Mouse (Mus musculus): ENCODE results near the gene Fam131a. TPM values are rescaled to one million over a fixed set of nuclear protein-coding genes. Genes with fewer than 3 reads are reported as not detected.

The Fam131a gene
- total RNA-seq, 2 experiments from 2014 or later, result 320 to 327 TPM

- DNase-seq (ENCODE audit: low spot score in 2 of 2), result no peak
Measured at GRCm38 (mm10) chr16:20736823-20737222, 43.8 kb downstream of the Fam131a start.

DNA sequence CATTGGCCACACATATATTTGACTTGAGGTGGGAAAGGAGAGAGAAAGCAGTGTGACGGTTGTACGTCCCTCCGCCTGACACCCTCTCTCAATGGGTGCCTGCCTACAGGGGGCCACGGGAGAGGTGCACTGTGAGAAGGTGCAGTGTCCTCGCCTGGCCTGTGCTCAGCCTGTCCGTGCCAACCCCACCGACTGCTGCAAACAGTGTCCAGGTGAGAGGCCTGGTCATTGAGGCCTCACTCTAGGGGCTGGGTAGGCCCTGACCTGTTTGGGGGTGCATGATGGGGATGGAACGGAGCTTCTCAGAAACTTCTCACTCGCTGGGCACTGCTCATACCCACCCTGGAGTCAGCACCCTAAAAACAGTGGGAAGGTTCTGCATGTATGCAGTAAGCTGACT, 46.8 kb downstream of the Fam131a start:
- DNase-seq (ENCODE audit: low spot score in 2 of 2), result no peak

DNA sequence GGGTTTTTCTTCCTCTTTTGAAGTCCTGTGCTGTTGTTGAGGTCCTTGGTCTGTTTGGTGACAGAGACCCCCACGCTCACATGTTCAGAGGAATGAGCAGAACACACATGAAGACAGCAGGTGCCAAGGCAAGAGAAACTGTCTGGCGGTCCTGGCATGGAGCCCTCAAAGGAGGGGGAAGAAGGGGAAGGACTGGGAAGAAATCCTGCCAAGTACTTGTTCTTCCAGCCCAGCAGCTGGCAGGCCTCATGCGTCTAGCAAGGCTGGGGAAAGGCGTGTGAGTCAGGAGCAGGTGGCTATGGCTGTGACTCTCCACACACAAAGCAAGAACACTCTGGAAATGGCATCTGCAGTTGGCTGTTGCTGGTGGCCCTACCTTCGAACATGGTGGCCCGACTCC, 53.6 kb downstream of the Fam131a start:
- DNase-seq (ENCODE audit: low spot score in 2 of 2), result peak; percentile 81 to 83

GRCm38 (mm10) chr16:20750518-20750917, 57.5 kb downstream of the Fam131a start:
- peak in 1 of 2 experiments; percentile 21 for DNase-seq (ENCODE audit: low spot score in 2 of 2)

Other genes starting within 250 kb of the Fam131a start
- 10 to 100 TPM; 55.8 to 65.4 TPM for gene Eif2b5, start 194.4 kb upstream of the Fam131a start, total RNA-seq (2021)
- 10 to 100 TPM; 57.0 to 57.5 TPM for gene Dvl3, start 176.3 kb upstream of the Fam131a start, total RNA-seq (2021)
- 100 to 1,000 TPM; 826 to 873 TPM for gene Ap2m1, start 157.8 kb upstream of the Fam131a start, total RNA-seq (2021)
- 100 to 1,000 TPM; 100 to 120 TPM for gene Abcf3, start 144.7 kb upstream of the Fam131a start, total RNA-seq (2021)
- gene Vwa5b2, start 103.8 kb upstream of the Fam131a start, total RNA-seq (2021), result 10 to 100 TPM; 50.1 to 62.9 TPM
- 1 to 10 TPM; 1.9 to 2.9 TPM for gene Eef1akmt4, start 81.6 kb upstream of the Fam131a start, total RNA-seq (2021)
- not detected for gene Gm49333, start 81.6 kb upstream of the Fam131a start, total RNA-seq (2021)
- gene Alg3, start 81.5 kb upstream of the Fam131a start, total RNA-seq (2021), result 10 to 100 TPM; 11.7 to 13.4 TPM
- gene Camk2n2, start 72.0 kb upstream of the Fam131a start, total RNA-seq (2021), result 100 to 1,000 TPM; 189 to 201 TPM
- gene Ece2, start 63.4 kb upstream of the Fam131a start, total RNA-seq (2021), result 10 to 100 TPM; 23.7 to 27.6 TPM
- gene Psmd2, start 41.6 kb upstream of the Fam131a start, total RNA-seq (2021), result 100 to 1,000 TPM; 223 to 226 TPM
- gene Eif4g1, start 24.9 kb upstream of the Fam131a start, total RNA-seq (2021), result 100 to 1,000 TPM; 262 to 265 TPM
- 10 to 100 TPM; 27.6 to 30.2 TPM for gene Polr2h, start 24.4 kb downstream of the Fam131a start, total RNA-seq (2021)
- gene Clcn2, start 24.5 kb downstream of the Fam131a start, total RNA-seq (2021), result 10 to 100 TPM; 54.8 to 67.2 TPM
- 10 to 100 TPM; 39.9 to 47.0 TPM for gene Chrd, start 39.9 kb downstream of the Fam131a start, total RNA-seq (2021)
- 1 to 10 TPM; 3.7 to 6.0 TPM for gene Thpo, start 41.3 kb downstream of the Fam131a start, total RNA-seq (2021)